Mouse (Mus musculus) heart, embryonic 11.5 days (tissue): Measurements from ENCODE around the gene Scamp5. TPM values are rescaled to one million over a fixed set of nuclear protein-coding genes. Genes with fewer than 3 reads are reported as not detected.

ENCODE experiments used
- ATAC-seq: fragments of 200-750 bp; cut with Nextera tagmentation; replicated peaks from 2 replicates; pipeline ENCODE4 v1.8.0; 2017; ENCODE audit warnings: moderate library complexity; ENCODE audit not compliant: insufficient number of reproducible peaks, low FRiP score, low TSS enrichment
- H3K27ac ChIP-seq: fragments of 300-500 bp; sonication (generic); 2 replicates; pipeline ENCODE4 v1.5.1; 2014; ENCODE audit warnings: mild to moderate bottlenecking, low read depth, low read length
- H3K27me3 ChIP-seq: fragments of 300-500 bp; sonication (generic); 2 replicates; pipeline ENCODE4 v1.6.1; 2014; ENCODE audit warnings: mild to moderate bottlenecking, low read length, mixed read lengths; ENCODE audit not compliant: control insufficient read depth, insufficient read depth
- H3K36me3 ChIP-seq: fragments of 300-500 bp; sonication (generic); 2 replicates; pipeline ENCODE4 v1.6.1; 2014; ENCODE audit warnings: mild to moderate bottlenecking, low read length, moderate library complexity, mixed read lengths; ENCODE audit not compliant: control insufficient read depth, insufficient read depth
- H3K4me1 ChIP-seq: fragments of 300-500 bp; sonication (generic); 2 replicates; pipeline ENCODE4 v1.6.1; 2014; ENCODE audit warnings: low read length; ENCODE audit not compliant: control insufficient read depth, insufficient read depth
- H3K4me2 ChIP-seq: fragments of 300-500 bp; sonication (generic); 2 replicates; pipeline ENCODE4 v1.6.1; 2014; ENCODE audit warnings: mild to moderate bottlenecking, moderate library complexity
- H3K4me3 ChIP-seq: fragments of 300-500 bp; sonication (generic); 2 replicates; pipeline ENCODE4 v1.5.1; 2014; ENCODE audit warnings: low read depth, low read length
- H3K9ac ChIP-seq: fragments of 300-500 bp; sonication (generic); 2 replicates; pipeline ENCODE4 v1.6.1; 2014; ENCODE audit warnings: mild to moderate bottlenecking, low read depth, low read length, moderate library complexity
- H3K9me3 ChIP-seq: fragments of 300-500 bp; sonication (generic); replicated peaks from 2 replicates; pipeline ENCODE4 v1.6.1; 2016; ENCODE audit warnings: low read length; ENCODE audit not compliant: control insufficient read depth
- WGBS: fragments of 180-500 bp; shearing (Covaris S2); extraction: QIAGEN DNeasy Blood & Tissue Kit; methylation state at CpG from one replicate; pipeline ENCODE4 v1.1.7; 2014; ENCODE audit not compliant: insufficient replicate concordance; 5-methylcytosine and 5-hydroxymethylcytosine counted together
- polyA plus RNA-seq: library from polyadenylated mRNA; unstranded; fragments of >200 nt; fragmentation: Nextera tagmentation; extraction: Ambion mirVana; gene quantifications from 2 replicates; pipeline ENCODE4 v1.2.1, GENCODE M21; 2014

Gene Scamp5
- polyA plus RNA-seq, 1 experiment from 2014 or later, result 5.8 TPM

GRCm38 (mm10) chr9:57467271-57467771, 539 bp downstream of the Scamp5 start:
- ATAC-seq, result peak; percentile 24; the same call in 1 of the 2 replicates
- H3K27ac ChIP-seq, result no peak overlapping the region
- WGBS, result 1% methylated on average over 18 of the region's 18 CpGs

GRCm38 (mm10) chr9:57466101-57466500, 1.8 kb downstream of the Scamp5 start:
- H3K9me3 ChIP-seq, result no peaks in the 10 kb centered on the region
- H3K36me3 ChIP-seq, result no peaks in the 10 kb centered on the region
- H3K9ac ChIP-seq, result no peak overlapping the region
- H3K27ac ChIP-seq, result no peak overlapping the region
- H3K4me1 ChIP-seq, result no peaks in the 10 kb centered on the region; the same call in 1 of the 2 replicates
- H3K27me3 ChIP-seq, result no peaks in the 10 kb centered on the region
- ATAC-seq, result no peak
- H3K4me2 ChIP-seq, result no peak overlapping the region
- no peak overlapping the region for H3K4me3 ChIP-seq
- WGBS, result 31% methylated on average over 3 of the region's 3 CpGs

More at GRCm38 (mm10) chr9:57467271-57467771, 539 bp downstream of the Scamp5 start:
- Histone ChIP-seq H3K4me3 (peak overlapping the region; percentile 58), H3K4me1 (no peaks in the 10 kb centered on the region; the same call in 1 of the 2 replicates), H3K9me3 (no peaks in the 10 kb centered on the region), H3K9ac (peak overlapping the region; percentile 72), H3K4me2 (peak overlapping the region; percentile 87), H3K36me3 (no peaks in the 10 kb centered on the region), H3K27me3 (no peaks in the 10 kb centered on the region)

GRCm38 (mm10) chr9:57462866-57463265, 5.0 kb downstream of the Scamp5 start:
- no peaks in the 10 kb centered on the region for H3K9me3 ChIP-seq
- H3K4me1 ChIP-seq, result no peaks in the 10 kb centered on the region; the same call in 1 of the 2 replicates
- H3K27ac ChIP-seq, result no peak overlapping the region
- no peak overlapping the region for H3K9ac ChIP-seq
- H3K4me3 ChIP-seq, result no peak overlapping the region
- no peaks in the 10 kb centered on the region for H3K27me3 ChIP-seq
- WGBS, result 82% methylated on average over 6 of the region's 6 CpGs
- H3K36me3 ChIP-seq, result no peaks in the 10 kb centered on the region
- ATAC-seq, result no peak
- no peak overlapping the region for H3K4me2 ChIP-seq

GRCm38 (mm10) chr9:57459707-57460106, 8.2 kb downstream of the Scamp5 start:
- Histone ChIP-seq H3K4me3 (no peak overlapping the region), H3K9ac (no peak overlapping the region), H3K4me2 (no peak overlapping the region), H3K9me3 (no peaks in the 10 kb centered on the region), H3K27me3 (no peaks in the 10 kb centered on the region), H3K27ac (no peak overlapping the region), H3K4me1 (no peaks in the 10 kb centered on the region), H3K36me3 (no peaks in the 10 kb centered on the region)
- 95% methylated on average over 2 of the region's 2 CpGs for WGBS
- no peak for ATAC-seq

GRCm38 (mm10) chr9:57453516-57453915, 14.3 kb downstream of the Scamp5 start:
- Histone ChIP-seq H3K9me3 (no peaks in the 10 kb centered on the region), H3K36me3 (no peaks in the 10 kb centered on the region), H3K4me2 (no peak overlapping the region), H3K4me3 (no peak overlapping the region), H3K27ac (no peak overlapping the region), H3K9ac (no peak overlapping the region), H3K4me1 (no peaks in the 10 kb centered on the region), H3K27me3 (no peaks in the 10 kb centered on the region)
- no peak for ATAC-seq
- whole genome bisulfite sequencing, result 83% methylated on average over 4 of the region's 4 CpGs

- Histone ChIP-seq H3K4me3 (no peak overlapping the region), H3K4me1 (no peaks in the 10 kb centered on the region), H3K27me3 (no peaks in the 10 kb centered on the region), H3K27ac (no peak overlapping the region), H3K9ac (no peak overlapping the region), H3K4me2 (no peak overlapping the region), H3K9me3 (no peaks in the 10 kb centered on the region), H3K36me3 (no peaks in the 10 kb centered on the region)
- no peak for ATAC-seq
- WGBS, result 69% methylated on average over 8 of the region's 8 CpGs
Measured at GRCm38 (mm10) chr9:57452624-57453462, 15.0 kb downstream of the Scamp5 start.

- no peaks in the 10 kb centered on the region for H3K36me3 ChIP-seq
- 58% methylated on average over 1 of the region's 1 CpGs for WGBS
- H3K4me2 ChIP-seq, result no peak overlapping the region
- no peaks in the 10 kb centered on the region for H3K4me1 ChIP-seq
- no peak overlapping the region for H3K9ac ChIP-seq
- H3K27ac ChIP-seq, result no peak overlapping the region
- ATAC-seq, result no peak
- no peak overlapping the region for H3K4me3 ChIP-seq
- H3K9me3 ChIP-seq, result no peaks in the 10 kb centered on the region
- H3K27me3 ChIP-seq, result no peaks in the 10 kb centered on the region
Measured at GRCm38 (mm10) chr9:57449715-57450114, 18.1 kb downstream of the Scamp5 start.

- ATAC-seq, result no peak
- no peaks in the 10 kb centered on the region for H3K9me3 ChIP-seq
- H3K27me3 ChIP-seq, result no peaks in the 10 kb centered on the region
- peaks cover 24% of the 10 kb centered on the region for H3K4me1 ChIP-seq
- no peaks in the 10 kb centered on the region for H3K36me3 ChIP-seq
- no peak overlapping the region for H3K4me2 ChIP-seq
- H3K9ac ChIP-seq, result no peak overlapping the region
- 90% methylated on average over 1 of the region's 1 CpGs for WGBS
- no peak overlapping the region for H3K4me3 ChIP-seq
- H3K27ac ChIP-seq, result no peak overlapping the region
Measured at GRCm38 (mm10) chr9:57440620-57441019, 27.2 kb downstream of the Scamp5 start.
